Mouse (Mus musculus) embryonic fibroblast, embryonic 13.5 days (primary cell): ENCODE results near the gene Hspa2. TPM values are rescaled to one million over a fixed set of nuclear protein-coding genes. Genes with fewer than 3 reads are reported as not detected.
"Not testable (repeated sequence)": the region's sequence is repeated elsewhere in the genome, so short reads cannot be mapped to it uniquely, and the experiment has no call there.

Experiments
- H3K27ac ChIP-seq: 2 replicates; pipeline ENCODE4 v1.5.1; 2012; ENCODE audit warnings: low read length, control low read depth, inconsistent platforms; ENCODE audit not compliant: insufficient read depth
- H3K4me1 ChIP-seq: 2 replicates; pipeline ENCODE4 v1.6.1; 2011; ENCODE audit warnings: low read length; ENCODE audit not compliant: control insufficient read depth, insufficient read depth
- H3K4me3 ChIP-seq: 2 replicates; pipeline ENCODE4 v1.5.1; 2011; ENCODE audit warnings: mild to moderate bottlenecking, control low read depth, low read length; ENCODE audit not compliant: insufficient read depth
- CTCF ChIP-seq: IDR thresholded peaks from 2 replicates; pipeline ENCODE4 v1.5.1; 2011; ENCODE audit warnings: mild to moderate bottlenecking, control low read depth, low read length, moderate library complexity, borderline replicate concordance; ENCODE audit not compliant: insufficient read depth
- POLR2A ChIP-seq: IDR thresholded peaks from 2 replicates; pipeline ENCODE4 v1.6.1; 2011; ENCODE audit warnings: low read depth, mild to moderate bottlenecking, control low read depth, low read length, moderate library complexity
- polyA plus RNA-seq: library from polyadenylated mRNA; stranded (reverse); fragments of >200 nt; gene quantifications from 2 replicates; pipeline ENCODE4 v1.2.4, GENCODE M21; 2011; ENCODE audit warnings: low read depth; ENCODE audit not compliant: missing spikeins, insufficient read length

Gene Hspa2
- polyA plus RNA-seq, 1 experiment, result 8.6 TPM

- no peak overlapping the region for H3K27ac ChIP-seq
- TF ChIP-seq CTCF (no peak), POLR2A (no peak)
Measured at GRCm38 (mm10) chr12:76427546-76427945, 23.6 kb downstream of the Hspa2 start.

GRCm38 (mm10) chr12:76430879-76431406, 27.0 kb downstream of the Hspa2 start:
- no peaks in the 10 kb centered on the region for H3K4me1 ChIP-seq
- H3K4me3 ChIP-seq, result no peak overlapping the region
- TF ChIP-seq POLR2A (no peak), CTCF (no peak)
- no peak overlapping the region for H3K27ac ChIP-seq

More at GRCm38 (mm10) chr12:76427546-76427945, 23.6 kb downstream of the Hspa2 start:
- Histone ChIP-seq H3K4me1 (no peaks in the 10 kb centered on the region), H3K4me3 (no peak overlapping the region)

- H3K4me3 ChIP-seq, result no peak overlapping the region
- no peak for TF ChIP-seq CTCF
- TF ChIP-seq POLR2A, result no peak
- H3K27ac ChIP-seq, result no peak overlapping the region
- H3K4me1 ChIP-seq, result no peaks in the 10 kb centered on the region
Measured at GRCm38 (mm10) chr12:76431431-76431830, 27.5 kb downstream of the Hspa2 start.

- Histone ChIP-seq H3K4me3 (no peak overlapping the region), H3K27ac (no peak overlapping the region), H3K4me1 (no peaks in the 10 kb centered on the region)
- no peak for TF ChIP-seq CTCF
- no peak for TF ChIP-seq POLR2A
Measured at GRCm38 (mm10) chr12:76434111-76434510, 30.1 kb downstream of the Hspa2 start.

- TF ChIP-seq CTCF (no peak), POLR2A (no peak)
- Histone ChIP-seq H3K4me3 (0 out of 2 replicates have a peak overlapping the region, but pooled peaks have one; percentile 4), H3K27ac (no peak overlapping the region), H3K4me1 (no peaks in the 10 kb centered on the region)
Measured at GRCm38 (mm10) chr12:76435084-76435483, 31.1 kb downstream of the Hspa2 start.

GRCm38 (mm10) chr12:76435549-76435948, 31.6 kb downstream of the Hspa2 start:
- no peak overlapping the region for H3K4me3 ChIP-seq
- H3K4me1 ChIP-seq, result no peaks in the 10 kb centered on the region
- no peak overlapping the region for H3K27ac ChIP-seq
- no peak for TF ChIP-seq POLR2A
- no peak for TF ChIP-seq CTCF

GRCm38 (mm10) chr12:76443488-76443887, 39.5 kb downstream of the Hspa2 start:
- H3K4me1 ChIP-seq, H3K4me3 ChIP-seq, H3K27ac ChIP-seq: not testable (repeated sequence)

GRCm38 (mm10) chr12:76444359-76444772, 40.4 kb downstream of the Hspa2 start:
- Histone ChIP-seq H3K4me1 (no peaks in the 10 kb centered on the region), H3K27ac (no peak overlapping the region), H3K4me3 (no peak overlapping the region)
- no peak for TF ChIP-seq CTCF
- no peak for TF ChIP-seq POLR2A

GRCm38 (mm10) chr12:76444862-76445261, 40.9 kb downstream of the Hspa2 start:
- Histone ChIP-seq H3K4me1 (no peaks in the 10 kb centered on the region), H3K27ac (no peak overlapping the region), H3K4me3 (no peak overlapping the region)
- TF ChIP-seq CTCF, result no peak
- no peak for TF ChIP-seq POLR2A

- Histone ChIP-seq H3K4me3 (no peak overlapping the region), H3K27ac (no peak overlapping the region), H3K4me1 (no peaks in the 10 kb centered on the region)
- TF ChIP-seq CTCF, result no peak
- TF ChIP-seq POLR2A, result no peak
Measured at GRCm38 (mm10) chr12:76446201-76446600, 42.2 kb downstream of the Hspa2 start.

- Histone ChIP-seq H3K4me1 (no peaks in the 10 kb centered on the region), H3K4me3 (no peak overlapping the region), H3K27ac (no peak overlapping the region)
- TF ChIP-seq POLR2A, result no peak
- TF ChIP-seq CTCF, result no peak
Measured at GRCm38 (mm10) chr12:76448127-76448526, 44.2 kb downstream of the Hspa2 start.
